Mouse (Mus musculus) spleen, postnatal 10 days (tissue): Measurements from ENCODE around the gene Epor.

Source experiments
- DNase-seq, 2 experiments: peaks; one replicate each; pipeline ENCODE4 v3.0.0; 2021 to 2022; ENCODE audit warnings: low spot score in 2 of 2

Epor gene

GRCm38 (mm10) chr9:21963417-21963816 lies at the start of gene Epor:
Gene Epor, minus strand, starts transcription at chr9:21963506.
- peak; percentile 81 to 89 for DNase-seq

DNA sequence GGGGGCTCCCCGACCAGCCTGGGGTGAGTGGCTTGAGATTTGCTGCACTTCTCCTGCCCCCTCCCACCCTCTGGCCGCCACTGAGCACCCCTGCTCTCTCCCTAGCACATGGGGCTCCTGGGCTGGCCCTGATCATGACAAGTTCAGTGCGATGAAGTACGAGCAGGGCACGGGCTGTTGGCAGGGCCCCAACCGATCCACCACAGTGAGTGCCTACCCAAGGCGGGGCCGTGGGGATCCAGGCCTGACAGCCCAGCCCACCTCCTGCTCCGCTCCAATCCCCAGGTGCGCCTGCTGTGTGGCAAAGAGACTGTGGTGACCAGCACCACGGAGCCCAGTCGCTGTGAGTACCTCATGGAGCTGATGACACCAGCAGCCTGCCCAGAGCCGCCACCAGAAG lies 49.4 kb upstream of the Epor start:
- DNase-seq, result no peak

GRCm38 (mm10) chr9:22011055-22011454 lies 47.7 kb upstream of the Epor start:
- no peak for DNase-seq

GRCm38 (mm10) chr9:22004546-22004945 lies 41.2 kb upstream of the Epor start:
- no peak for DNase-seq

DNA sequence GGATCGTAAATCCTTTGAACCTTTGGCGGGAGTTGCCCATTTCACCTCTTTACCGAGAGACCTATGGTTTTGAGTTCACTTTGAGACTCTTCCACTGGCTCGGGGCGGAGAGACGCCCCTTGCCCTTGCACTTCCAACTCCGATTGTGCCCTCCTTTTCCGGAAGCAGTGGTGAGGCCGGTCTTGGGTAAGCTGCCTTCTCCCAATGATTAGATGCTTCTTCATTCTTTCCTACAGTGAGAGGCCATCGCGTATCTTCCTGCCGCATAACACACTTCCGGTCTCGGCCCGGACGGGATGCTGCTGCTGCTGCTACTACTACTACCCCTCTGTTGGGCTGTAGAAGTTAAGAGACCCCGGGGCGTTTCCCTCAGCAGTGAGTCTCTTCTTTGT lies 39.9 kb upstream of the Epor start:
- DNase-seq, result peak in 1 of 2 experiments; percentile 59

- DNase-seq, result peak; percentile 96 to 99
Observed at GRCm38 (mm10) chr9:22002194-22003162, 39.2 kb upstream of the Epor start, which contains the start of the genes Ccdc151 and Prkcsh. Gene Ccdc151, minus strand, starts transcription at chr9:22002634. Gene Prkcsh, plus strand, starts transcription at chr9:22002806.

- DNase-seq, result no peak
Observed at GRCm38 (mm10) chr9:22001633-22002032, 38.3 kb upstream of the Epor start.

DNA sequence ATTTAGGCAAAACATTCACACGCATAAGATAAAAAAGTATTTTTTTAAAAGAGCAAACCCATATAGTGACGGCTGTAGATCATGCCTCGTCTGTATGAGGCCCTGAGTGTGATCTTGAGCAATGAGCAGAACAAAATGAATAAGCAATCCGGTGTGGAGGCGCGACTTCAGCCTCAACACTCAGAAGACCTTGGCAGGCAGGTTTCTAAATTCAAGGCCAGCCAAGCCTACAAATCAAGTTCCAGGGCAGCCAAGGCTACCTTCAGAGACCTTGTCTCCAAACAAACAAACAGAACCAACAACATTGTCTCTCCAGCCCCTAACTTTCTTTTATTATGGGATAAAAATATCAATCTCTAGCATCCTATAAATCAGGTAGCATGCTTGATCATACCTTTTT lies 37.0 kb upstream of the Epor start:
- DNase-seq, result no peak

GRCm38 (mm10) chr9:21996178-21996867 lies 33.0 kb upstream of the Epor start:
- DNase-seq, result no peak

GRCm38 (mm10) chr9:21992227-21992626 lies 28.9 kb upstream of the Epor start:
- no peak for DNase-seq

DNA sequence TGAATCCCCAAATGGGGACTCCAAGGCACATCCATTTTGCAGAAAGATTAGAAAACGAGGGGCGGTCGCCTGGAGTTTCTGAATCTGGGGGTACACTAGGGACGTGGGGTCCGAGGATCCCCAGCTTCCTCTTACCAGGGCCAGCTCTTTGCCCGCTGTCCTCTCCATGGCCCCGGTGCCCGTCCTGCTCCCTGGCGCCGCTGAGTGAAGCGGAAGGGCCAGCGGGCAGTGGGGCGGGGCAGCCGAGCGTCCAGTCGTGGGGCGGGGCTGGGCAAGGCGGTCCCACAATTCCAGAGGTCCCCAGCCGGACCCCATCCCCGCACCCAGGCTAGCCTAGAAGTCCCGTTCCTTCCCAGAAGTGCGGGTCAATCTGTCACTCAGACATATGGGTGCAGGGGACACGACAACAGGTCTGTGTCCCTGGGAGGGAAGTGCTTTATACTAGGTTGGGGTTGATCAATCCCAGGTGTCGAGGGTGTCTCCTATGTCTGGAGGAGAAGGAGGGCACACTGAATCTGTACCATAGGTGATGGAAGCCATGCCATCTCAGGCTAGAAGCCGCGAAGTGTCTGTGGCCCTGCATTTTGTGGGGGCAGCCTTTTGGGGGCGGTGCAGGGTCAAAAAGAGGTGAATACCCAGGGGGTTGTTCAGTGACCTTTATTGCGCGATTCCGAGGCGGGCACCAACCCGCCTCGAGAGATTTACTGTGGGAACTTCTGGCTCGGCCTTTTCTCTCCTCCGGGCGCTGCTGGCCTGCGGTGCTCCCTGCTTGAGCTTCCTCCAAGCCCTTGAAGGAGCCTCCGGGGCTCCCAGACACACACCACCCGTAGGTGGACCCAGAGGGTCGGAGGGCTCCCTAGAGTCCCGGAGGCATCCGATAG lies 26.2 kb upstream of the Epor start, which contains the start of gene Rgl3:
Rgl3 (minus strand) TSS at position 217 of the 881 bp plus-strand sequence.
- no peak for DNase-seq

DNA sequence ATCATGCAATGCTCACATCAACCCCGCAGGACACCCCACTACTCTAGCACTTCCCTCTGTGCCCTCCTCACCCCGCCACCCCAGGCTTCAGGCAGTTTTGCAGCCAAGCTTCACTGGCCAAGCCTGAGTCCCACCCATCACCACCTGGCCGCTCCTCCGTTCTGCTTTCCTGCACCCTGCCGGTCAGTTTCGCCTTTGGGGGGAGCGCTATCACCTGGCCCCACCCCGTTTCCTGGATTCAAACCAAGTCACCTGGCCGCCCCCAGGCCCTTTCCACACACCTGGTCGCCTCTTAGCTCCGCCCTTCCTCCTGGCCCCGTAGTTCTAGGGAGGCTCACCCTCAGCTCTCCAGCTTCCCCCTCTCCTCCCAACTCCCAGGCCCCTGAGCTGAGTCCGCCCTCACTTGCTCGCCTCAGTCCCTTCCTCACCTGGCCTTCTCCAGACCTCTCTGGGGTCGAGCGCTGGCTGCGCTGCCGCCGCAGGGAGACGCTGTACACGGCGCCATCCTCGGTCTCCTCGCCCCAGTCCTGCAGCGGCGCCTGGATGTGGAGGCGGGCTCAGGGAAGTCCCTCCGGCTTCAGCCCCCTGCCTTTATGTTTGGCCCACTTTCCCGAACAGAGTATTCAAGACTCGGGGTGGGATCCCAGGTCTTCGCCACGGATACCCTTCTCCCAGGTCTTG lies 25.3 kb upstream of the Epor start:
- peak in 1 of 2 experiments; percentile 37 for DNase-seq

GRCm38 (mm10) chr9:21987592-21988342 lies 24.5 kb upstream of the Epor start:
- no peak for DNase-seq

DNA sequence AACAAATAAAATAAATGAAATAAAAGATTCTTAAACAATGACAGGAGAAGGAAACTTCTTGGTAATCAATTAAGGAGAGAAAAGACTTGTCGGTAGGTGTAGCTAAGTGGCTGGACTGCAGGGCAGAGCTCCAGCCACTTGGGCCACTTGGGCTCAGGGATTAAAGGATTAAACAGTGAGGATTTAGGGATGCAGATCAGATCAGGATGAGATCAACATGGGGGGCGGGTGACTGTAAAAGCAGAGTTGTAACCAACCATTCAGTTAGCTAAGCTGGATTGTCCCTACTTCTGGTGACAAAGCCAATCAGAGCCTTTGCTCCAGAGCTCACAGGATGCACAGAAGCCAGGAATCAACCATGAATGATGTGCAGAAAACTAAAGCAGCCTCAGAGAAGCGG lies 20.6 kb upstream of the Epor start:
- no peak for DNase-seq

DNA sequence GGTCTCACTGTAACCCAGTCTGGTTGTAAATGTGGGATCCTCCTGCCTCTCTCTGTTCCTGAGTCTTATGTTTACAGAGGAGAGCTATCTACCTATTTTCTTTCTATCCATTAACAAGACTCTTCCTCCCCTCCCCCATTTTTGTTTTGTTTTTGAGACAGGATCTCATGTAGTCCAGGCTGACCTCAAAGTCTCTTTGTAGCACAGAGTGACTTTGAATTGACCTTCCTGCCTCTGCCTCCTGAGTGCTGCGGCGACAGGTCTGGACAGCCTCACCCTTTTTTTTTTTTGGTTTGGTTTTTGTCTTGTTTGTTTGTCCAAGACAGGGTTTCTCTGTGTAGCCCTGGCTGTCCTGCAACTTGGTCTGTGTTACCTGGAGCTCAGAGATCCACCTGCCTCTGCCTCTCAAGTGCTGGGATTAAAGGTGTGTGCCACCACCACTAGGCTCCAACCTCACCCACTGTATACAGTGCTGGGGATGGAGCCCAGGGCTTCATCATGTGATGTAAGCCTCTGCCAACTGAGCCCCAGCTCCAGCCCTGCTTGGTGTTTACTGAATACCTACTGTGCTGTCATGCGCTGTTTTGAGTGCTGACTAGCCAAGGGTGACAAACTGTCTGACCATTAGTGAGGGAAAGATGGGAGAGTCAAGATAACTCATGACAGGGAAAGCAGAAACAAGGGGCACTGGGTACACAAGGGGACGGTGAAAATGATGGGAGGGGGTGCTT lies 15.3 kb upstream of the Epor start:
- no peak for DNase-seq

GRCm38 (mm10) chr9:21977972-21978371 lies 14.7 kb upstream of the Epor start:
- peak; percentile 73 to 80 for DNase-seq

DNA sequence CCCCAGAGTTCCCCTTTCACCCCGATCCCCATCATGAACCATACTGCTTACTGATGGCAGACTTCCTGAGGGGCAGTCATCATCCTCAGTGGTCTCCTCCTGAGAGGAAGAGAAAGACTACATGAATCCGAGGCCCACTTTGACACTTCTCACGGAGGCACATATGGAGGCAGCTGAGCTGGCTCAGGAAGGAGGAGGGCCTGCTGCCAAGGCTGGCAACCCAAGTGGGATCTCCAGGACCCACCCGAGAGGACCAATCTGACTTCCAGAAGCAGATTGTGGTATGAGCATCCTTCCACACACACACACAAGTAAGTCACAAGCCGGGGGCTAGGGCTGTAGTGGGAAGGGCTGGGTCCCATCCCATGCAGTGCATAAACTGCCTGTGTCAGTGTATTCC lies 14.0 kb upstream of the Epor start:
- DNase-seq, result no peak

DNA sequence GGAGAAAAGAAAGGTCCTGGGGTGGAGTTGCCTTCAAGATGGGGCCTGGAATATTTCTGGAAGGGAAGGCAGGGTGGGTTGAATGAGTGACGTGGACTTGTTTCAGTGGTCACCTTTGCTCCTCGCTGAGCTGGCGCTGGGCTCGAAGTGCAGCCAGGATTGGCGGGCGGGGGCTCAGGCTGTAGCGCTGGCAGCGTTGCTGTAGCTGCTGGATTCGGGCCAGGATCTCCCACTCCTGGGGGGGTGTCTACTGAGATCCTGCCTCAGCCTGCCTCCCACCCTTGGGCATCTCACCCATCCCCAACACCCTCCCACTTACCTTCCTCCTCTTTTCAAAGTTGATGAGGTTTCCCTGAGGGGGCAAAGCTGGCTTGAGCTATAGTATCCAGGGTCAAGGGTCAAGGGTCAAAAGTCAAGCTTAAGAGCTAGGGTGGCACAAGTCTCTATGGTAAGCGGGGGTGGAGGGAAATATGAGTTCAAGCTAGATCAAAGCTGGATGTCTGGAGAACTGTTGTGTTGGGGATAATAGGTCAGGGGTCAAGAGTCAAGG lies 13.4 kb upstream of the Epor start:
- no peak for DNase-seq

DNA sequence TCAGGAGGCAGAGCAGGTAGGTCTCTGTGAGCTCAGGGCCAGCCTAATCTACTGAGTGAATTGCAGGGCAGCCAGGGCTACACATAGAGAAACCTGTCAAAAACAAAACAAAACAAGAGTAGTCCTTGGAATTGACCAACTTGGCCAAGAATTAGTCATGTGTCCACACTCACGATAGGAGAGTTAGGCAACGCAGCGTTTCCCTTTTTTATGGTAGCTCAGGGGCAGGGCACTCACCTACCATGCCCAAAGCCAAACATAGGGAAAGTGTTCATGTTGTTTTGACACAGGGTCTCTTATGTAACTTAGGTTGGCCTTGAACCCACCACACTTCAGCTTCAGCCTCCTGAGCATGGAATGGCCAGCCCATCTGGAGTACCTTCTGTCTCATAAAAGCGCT lies 6.0 kb upstream of the Epor start:
- no peak for DNase-seq
